Mouse (Mus musculus) liver, embryonic 14.5 days (tissue): ENCODE data around the gene Med12l.

Source experiments
- CTCF ChIP-seq: IDR thresholded peaks from 2 replicates; pipeline ENCODE4 v1.5.1; 2016; ENCODE audit warnings: antibody characterized with exemption, low read depth, control low read depth
- EP300 ChIP-seq: IDR thresholded peaks from 2 replicates; pipeline ENCODE4 v1.6.1; 2016; ENCODE audit warnings: antibody characterized with exemption, low read depth

- TF ChIP-seq CTCF = no peak
- TF ChIP-seq EP300 = no peak
Measured at GRCm38 (mm10) chr3:59003756-59004155, 1.9 kb upstream of the Med12l start.
